Mouse (Mus musculus): ENCODE results near the gene Pak1. TPM values are rescaled to one million over a fixed set of nuclear protein-coding genes. Genes with fewer than 3 reads are reported as not detected.
"Not testable (repeated sequence)": the region's sequence is repeated elsewhere in the genome, so short reads cannot be mapped to it uniquely, and the experiment has no call there.

Gene Pak1
- polyA plus RNA-seq, 1 experiment from 2014 or later: 26.0 TPM

GRCm38 (mm10) chr7:97838574-97838973, 50.2 kb downstream of the Pak1 start:
- H3K4me3 ChIP-seq (replicated peaks; ENCODE audit: low read length): no peak overlapping the region
- no peaks in the 10 kb centered on the region for H3K9me3 ChIP-seq (replicated peaks; ENCODE audit: control insufficient read depth, low read length)
- H3K27ac ChIP-seq (ENCODE audit: low read length): no peak overlapping the region
- H3K27me3 ChIP-seq (ENCODE audit: control insufficient read depth, insufficient read depth, low read length): no peaks in the 10 kb centered on the region
- no peaks in the 10 kb centered on the region for H3K36me3 ChIP-seq (ENCODE audit: control insufficient read depth, insufficient read depth, low read length)
- no peak overlapping the region for H3K4me2 ChIP-seq (ENCODE audit: low read depth, low read length)
- peaks cover 7% of the 10 kb centered on the region; the same call in 1 of the 2 replicates for H3K4me1 ChIP-seq (ENCODE audit: control insufficient read depth, insufficient read depth, low read length)
- no peak overlapping the region for H3K9ac ChIP-seq (ENCODE audit: low read length)
- ATAC-seq (ENCODE audit: insufficient read depth, low FRiP score): no peak

- H3K4me1 ChIP-seq (ENCODE audit: control insufficient read depth, insufficient read depth, low read length): peaks cover 10% of the 10 kb centered on the region; the same call in 1 of the 2 replicates
- no peak overlapping the region for H3K4me3 ChIP-seq (replicated peaks; ENCODE audit: low read length)
- no peak overlapping the region for H3K9ac ChIP-seq (ENCODE audit: low read length)
- H3K27ac ChIP-seq (ENCODE audit: low read length): no peak overlapping the region
- no peak overlapping the region for H3K4me2 ChIP-seq (ENCODE audit: low read depth, low read length)
- no peaks in the 10 kb centered on the region for H3K27me3 ChIP-seq (ENCODE audit: control insufficient read depth, insufficient read depth, low read length)
- WGBS: 56% methylated on average over 5 of the region's 5 CpGs
- no peaks in the 10 kb centered on the region for H3K36me3 ChIP-seq (ENCODE audit: control insufficient read depth, insufficient read depth, low read length)
- no peaks in the 10 kb centered on the region for H3K9me3 ChIP-seq (replicated peaks; ENCODE audit: control insufficient read depth, low read length)
- ATAC-seq (ENCODE audit: insufficient read depth, low FRiP score): no peak
Observed at GRCm38 (mm10) chr7:97841311-97841710, 53.0 kb downstream of the Pak1 start.

- Histone ChIP-seq H3K27ac (ENCODE audit: low read length) (no peak overlapping the region), H3K9me3 (replicated peaks; ENCODE audit: control insufficient read depth, low read length) (no peaks in the 10 kb centered on the region), H3K27me3 (ENCODE audit: control insufficient read depth, insufficient read depth, low read length) (no peaks in the 10 kb centered on the region), H3K9ac (ENCODE audit: low read length) (no peak overlapping the region), H3K4me1 (ENCODE audit: control insufficient read depth, insufficient read depth, low read length) (peaks cover 10% of the 10 kb centered on the region; the same call in 1 of the 2 replicates), H3K4me2 (ENCODE audit: low read depth, low read length) (peak overlapping the region; percentile 53), H3K4me3 (replicated peaks; ENCODE audit: low read length) (peak overlapping the region; percentile 44), H3K36me3 (ENCODE audit: control insufficient read depth, insufficient read depth, low read length) (no peaks in the 10 kb centered on the region)
- ATAC-seq (ENCODE audit: insufficient read depth, low FRiP score): no peak
- WGBS: 67% methylated on average over 2 of the region's 2 CpGs
Observed at GRCm38 (mm10) chr7:97842332-97842731, 54.0 kb downstream of the Pak1 start.

GRCm38 (mm10) chr7:97842806-97843570, 54.6 kb downstream of the Pak1 start:
- no peaks in the 10 kb centered on the region for H3K27me3 ChIP-seq (ENCODE audit: control insufficient read depth, insufficient read depth, low read length)
- 6% methylated on average over 22 of the region's 22 CpGs for WGBS
- H3K4me1 ChIP-seq (ENCODE audit: control insufficient read depth, insufficient read depth, low read length): peaks cover 10% of the 10 kb centered on the region; the same call in 1 of the 2 replicates
- ATAC-seq (ENCODE audit: insufficient read depth, low FRiP score): peak; percentile 96
- H3K4me2 ChIP-seq (ENCODE audit: low read depth, low read length): peak overlapping the region; percentile 53
- H3K9ac ChIP-seq (ENCODE audit: low read length): peak overlapping the region; percentile 70
- no peaks in the 10 kb centered on the region for H3K9me3 ChIP-seq (replicated peaks; ENCODE audit: control insufficient read depth, low read length)
- H3K36me3 ChIP-seq (ENCODE audit: control insufficient read depth, insufficient read depth, low read length): no peaks in the 10 kb centered on the region
- peak overlapping the region; percentile 47 for H3K27ac ChIP-seq (ENCODE audit: low read length)
- peak overlapping the region; percentile 44 for H3K4me3 ChIP-seq (replicated peaks; ENCODE audit: low read length)

- H3K4me3 ChIP-seq (replicated peaks; ENCODE audit: low read length): no peak overlapping the region
- 76% methylated on average over 3 of the region's 3 CpGs for WGBS
Observed at GRCm38 (mm10) chr7:97844419-97844818, 56.1 kb downstream of the Pak1 start.

GRCm38 (mm10) chr7:97845546-97845945, 57.2 kb downstream of the Pak1 start:
- no peak overlapping the region for H3K9ac ChIP-seq (ENCODE audit: low read length)
- 41% methylated on average over 2 of the region's 2 CpGs for WGBS
- no peaks in the 10 kb centered on the region for H3K27me3 ChIP-seq (ENCODE audit: control insufficient read depth, insufficient read depth, low read length)
- no peaks in the 10 kb centered on the region for H3K36me3 ChIP-seq (ENCODE audit: control insufficient read depth, insufficient read depth, low read length)
- no peak overlapping the region; the same call in 1 of the 2 replicates for H3K27ac ChIP-seq (ENCODE audit: low read length)
- no peak overlapping the region for H3K4me2 ChIP-seq (ENCODE audit: low read depth, low read length)
- peaks cover 10% of the 10 kb centered on the region; the same call in 1 of the 2 replicates for H3K4me1 ChIP-seq (ENCODE audit: control insufficient read depth, insufficient read depth, low read length)
- H3K9me3 ChIP-seq (replicated peaks; ENCODE audit: control insufficient read depth, low read length): no peaks in the 10 kb centered on the region
- H3K4me3 ChIP-seq (replicated peaks; ENCODE audit: low read length): no peak overlapping the region
- ATAC-seq (ENCODE audit: insufficient read depth, low FRiP score): no peak

More at GRCm38 (mm10) chr7:97844419-97844818, 56.1 kb downstream of the Pak1 start:
- no peaks in the 10 kb centered on the region for H3K36me3 ChIP-seq (ENCODE audit: control insufficient read depth, insufficient read depth, low read length)
- no peak overlapping the region for H3K4me2 ChIP-seq (ENCODE audit: low read depth, low read length)
- no peak for ATAC-seq (ENCODE audit: insufficient read depth, low FRiP score)
- no peaks in the 10 kb centered on the region for H3K9me3 ChIP-seq (replicated peaks; ENCODE audit: control insufficient read depth, low read length)
- no peak overlapping the region for H3K27ac ChIP-seq (ENCODE audit: low read length)
- H3K9ac ChIP-seq (ENCODE audit: low read length): no peak overlapping the region
- H3K4me1 ChIP-seq (ENCODE audit: control insufficient read depth, insufficient read depth, low read length): peaks cover 10% of the 10 kb centered on the region; the same call in 1 of the 2 replicates
- H3K27me3 ChIP-seq (ENCODE audit: control insufficient read depth, insufficient read depth, low read length): no peaks in the 10 kb centered on the region

GRCm38 (mm10) chr7:97846539-97846938, 58.2 kb downstream of the Pak1 start:
- Histone ChIP-seq H3K36me3 (ENCODE audit: control insufficient read depth, insufficient read depth, low read length) (no peaks in the 10 kb centered on the region), H3K27me3 (ENCODE audit: control insufficient read depth, insufficient read depth, low read length) (no peaks in the 10 kb centered on the region), H3K27ac (ENCODE audit: low read length) (no peak overlapping the region), H3K9me3 (replicated peaks; ENCODE audit: control insufficient read depth, low read length) (no peaks in the 10 kb centered on the region), H3K4me3 (replicated peaks; ENCODE audit: low read length) (no peak overlapping the region), H3K4me1 (ENCODE audit: control insufficient read depth, insufficient read depth, low read length) (peaks cover 7% of the 10 kb centered on the region; the same call in 1 of the 2 replicates), H3K9ac (ENCODE audit: low read length) (no peak overlapping the region), H3K4me2 (ENCODE audit: low read depth, low read length) (no peak overlapping the region)
- no peak for ATAC-seq (ENCODE audit: insufficient read depth, low FRiP score)

- H3K9ac ChIP-seq (ENCODE audit: low read length); H3K4me3 ChIP-seq (replicated peaks; ENCODE audit: low read length); H3K4me2 ChIP-seq (ENCODE audit: low read depth, low read length); H3K27ac ChIP-seq (ENCODE audit: low read length); ATAC-seq (ENCODE audit: insufficient read depth, low FRiP score); H3K36me3 ChIP-seq (ENCODE audit: control insufficient read depth, insufficient read depth, low read length); H3K9me3 ChIP-seq (replicated peaks; ENCODE audit: control insufficient read depth, low read length); H3K27me3 ChIP-seq (ENCODE audit: control insufficient read depth, insufficient read depth, low read length); H3K4me1 ChIP-seq (ENCODE audit: control insufficient read depth, insufficient read depth, low read length): not testable (repeated sequence)
- 74% methylated on average over 3 of the region's 3 CpGs for WGBS
Observed at GRCm38 (mm10) chr7:97849557-97849956, 61.2 kb downstream of the Pak1 start.

GRCm38 (mm10) chr7:97850331-97850730, 62.0 kb downstream of the Pak1 start:
- Histone ChIP-seq H3K27me3 (ENCODE audit: control insufficient read depth, insufficient read depth, low read length) (no peaks in the 10 kb centered on the region), H3K27ac (ENCODE audit: low read length) (no peak overlapping the region), H3K9me3 (replicated peaks; ENCODE audit: control insufficient read depth, low read length) (no peaks in the 10 kb centered on the region), H3K4me2 (ENCODE audit: low read depth, low read length) (no peak overlapping the region), H3K9ac (ENCODE audit: low read length) (no peak overlapping the region), H3K36me3 (ENCODE audit: control insufficient read depth, insufficient read depth, low read length) (no peaks in the 10 kb centered on the region), H3K4me3 (replicated peaks; ENCODE audit: low read length) (no peak overlapping the region), H3K4me1 (ENCODE audit: control insufficient read depth, insufficient read depth, low read length) (peaks cover 3% of the 10 kb centered on the region; the same call in 1 of the 2 replicates)
- no peak for ATAC-seq (ENCODE audit: insufficient read depth, low FRiP score)
- WGBS: 79% methylated on average over 3 of the region's 3 CpGs
